Mouse (Mus musculus) small intestine, adult 2 months (tissue): ENCODE measurements around the gene Tnnt3.

Source experiments
- CTCF ChIP-seq: fragments of 200-500 bp; IDR thresholded peaks from 2 replicates; pipeline ENCODE4 v1.5.1; 2012; ENCODE audit warnings: low read depth, mild to moderate bottlenecking, control low read depth, inconsistent platforms, low read length, moderate library complexity, mixed read lengths; ENCODE audit not compliant: insufficient replicate concordance, insufficient read length; ENCODE audit errors: extremely low read depth
- POLR2A ChIP-seq: fragments of 200-500 bp; IDR thresholded peaks from 2 replicates; pipeline ENCODE4 v1.6.1; 2012; ENCODE audit warnings: low read depth, mild to moderate bottlenecking, control low read depth, inconsistent platforms, low read length, moderate library complexity

DNA sequence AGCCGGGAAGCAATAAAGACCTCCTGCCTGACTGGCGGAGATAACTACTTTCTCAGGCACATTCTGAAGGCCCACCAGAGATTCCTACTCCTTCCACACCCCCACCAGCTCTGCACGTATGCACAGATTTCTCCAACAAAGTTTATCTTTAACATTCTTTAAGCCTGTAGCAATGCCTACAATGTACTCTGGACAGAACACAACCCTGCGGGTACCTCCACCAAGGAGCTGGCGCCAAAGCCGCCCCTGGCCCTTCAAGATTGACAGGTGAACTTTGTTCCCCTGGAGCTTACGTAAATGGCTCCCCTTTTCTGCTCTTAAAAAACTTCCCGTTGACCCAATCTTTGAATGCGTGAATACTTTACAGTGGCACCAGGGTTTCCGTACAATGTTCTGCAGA, 30.7 kb downstream of the Tnnt3 start:
- TF ChIP-seq CTCF (no peak), POLR2A (no peak)
